Mouse (Mus musculus) small intestine, adult 2 months (tissue): Measurements from ENCODE around the gene Grid2ip.
A peak's percentile ranks its signal among the peaks of the same experiment; 100 is the strongest.

Experiments used
- CTCF ChIP-seq: fragments of 200-500 bp; IDR thresholded peaks from 2 replicates; pipeline ENCODE4 v1.5.1; 2012; ENCODE audit warnings: low read depth, mild to moderate bottlenecking, control low read depth, inconsistent platforms, low read length, moderate library complexity, mixed read lengths; ENCODE audit not compliant: insufficient replicate concordance, insufficient read length; ENCODE audit errors: extremely low read depth
- POLR2A ChIP-seq: fragments of 200-500 bp; IDR thresholded peaks from 2 replicates; pipeline ENCODE4 v1.6.1; 2012; ENCODE audit warnings: low read depth, mild to moderate bottlenecking, control low read depth, inconsistent platforms, low read length, moderate library complexity

DNA sequence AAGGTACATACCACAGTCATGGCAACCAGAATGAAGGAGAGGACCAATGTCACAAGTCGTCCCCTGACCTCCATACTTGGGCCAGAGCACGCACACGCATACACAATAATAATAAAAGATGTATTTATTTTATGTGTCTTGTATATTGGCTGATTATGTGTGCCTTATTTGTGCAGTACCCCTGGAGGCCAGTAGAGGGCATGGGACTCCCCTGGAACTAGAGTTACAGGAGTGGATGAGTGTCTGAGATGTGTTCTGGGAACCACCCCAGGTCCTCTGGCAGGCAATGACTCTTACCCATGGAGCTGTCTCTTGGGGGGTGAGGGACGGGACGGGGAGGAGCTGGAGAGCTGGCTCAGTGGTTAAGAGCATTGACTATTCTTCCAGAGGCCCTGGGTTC is 2.9 kb downstream of the Grid2ip start:
- TF ChIP-seq POLR2A (no peak), CTCF (peak; percentile 39; the same call in 1 of the 2 replicates)
